Mouse (Mus musculus) spleen, adult 2 months (tissue): ENCODE results near the gene G430095P16Rik. TPM values are rescaled to one million over a fixed set of nuclear protein-coding genes. Genes with fewer than 3 reads are reported as not detected.

Experiments
- DNase-seq, 2 experiments: peaks; one replicate each; pipeline versions ENCODE4 v3.0.0 to v3.0.0-alpha.2; 2012 to 2021; ENCODE audit warnings: low spot score in 2 of 2, low read depth in 1 of 2
- H3K27ac ChIP-seq: fragments of 200-500 bp; 2 replicates; pipeline ENCODE4 v1.5.1; 2012; ENCODE audit warnings: low read length, inconsistent platforms; ENCODE audit not compliant: insufficient read depth
- H3K27me3 ChIP-seq: fragments of 200-500 bp; 2 replicates; pipeline ENCODE4 v1.6.1; 2012; ENCODE audit warnings: mild to moderate bottlenecking, moderate library complexity, low read length, inconsistent platforms; ENCODE audit not compliant: control insufficient read depth, insufficient read depth
- H3K36me3 ChIP-seq: fragments of 200-500 bp; 2 replicates; pipeline ENCODE4 v1.6.1; 2012; ENCODE audit warnings: mild to moderate bottlenecking, low read length, inconsistent platforms; ENCODE audit not compliant: control insufficient read depth, insufficient read depth
- H3K4me1 ChIP-seq: fragments of 200-500 bp; 2 replicates; pipeline ENCODE4 v1.6.1; 2011; ENCODE audit warnings: inconsistent platforms; ENCODE audit not compliant: control insufficient read depth, insufficient read depth, insufficient read length
- H3K4me3 ChIP-seq: fragments of 200-500 bp; 2 replicates; pipeline ENCODE4 v1.5.1; 2011; ENCODE audit warnings: mild to moderate bottlenecking, inconsistent platforms; ENCODE audit not compliant: insufficient read depth, insufficient read length; ENCODE audit errors: extremely low read depth
- CTCF ChIP-seq: fragments of 200-500 bp; IDR thresholded peaks from 2 replicates; pipeline ENCODE4 v1.5.1; 2011; ENCODE audit warnings: mild to moderate bottlenecking, inconsistent platforms; ENCODE audit not compliant: insufficient read depth, insufficient read length, insufficient replicate concordance; ENCODE audit errors: extremely low read depth
- POLR2A ChIP-seq: fragments of 200-500 bp; IDR thresholded peaks from 2 replicates; pipeline ENCODE4 v1.6.1; 2011; ENCODE audit warnings: low read depth, low read length, inconsistent platforms
- WGBS: fragments of 180-500 bp; shearing (Covaris S2); methylation state at CpG from one replicate; pipeline ENCODE4 v1.1.7; 2018; 5-methylcytosine and 5-hydroxymethylcytosine counted together
- polyA plus RNA-seq: library from polyadenylated mRNA; depleted of rRNA; stranded (reverse); fragments of >200 nt; gene quantifications from 2 replicates; pipeline ENCODE4 v1.2.3, GENCODE M21; 2012

G430095P16Rik gene
- polyA plus RNA-seq, 1 experiment: 4.5 TPM

- Histone ChIP-seq H3K4me3 (no peak overlapping the region), H3K27ac (no peak overlapping the region), H3K36me3 (no peaks in the 10 kb centered on the region), H3K4me1 (peaks cover 4% of the 10 kb centered on the region; the same call in 1 of the 2 replicates), H3K27me3 (no peaks in the 10 kb centered on the region)
- DNase-seq: no peak
- TF ChIP-seq POLR2A (no peak), CTCF (no peak)
- WGBS: 71% methylated on average over 2 of the region's 2 CpGs
Measured at GRCm38 (mm10) chr8:84735597-84735996, 12.8 kb downstream of the G430095P16Rik start.

GRCm38 (mm10) chr8:84736521-84736920 is 13.7 kb downstream of the G430095P16Rik start:
- WGBS: 86% methylated on average over 4 of the region's 4 CpGs
- Histone ChIP-seq H3K4me3 (no peak overlapping the region), H3K4me1 (peaks cover 4% of the 10 kb centered on the region; the same call in 1 of the 2 replicates), H3K36me3 (no peaks in the 10 kb centered on the region), H3K27ac (no peak overlapping the region), H3K27me3 (no peaks in the 10 kb centered on the region)
- no peak for TF ChIP-seq POLR2A
- DNase-seq: no peak

- 3% methylated on average over 16 of the region's 16 CpGs for WGBS
- peak; percentile 63 to 79 for DNase-seq
- peak; percentile 99 for TF ChIP-seq CTCF
- TF ChIP-seq POLR2A: no peak
- Histone ChIP-seq H3K27ac (peak overlapping the region; percentile 4; the same call in 1 of the 2 replicates), H3K36me3 (no peaks in the 10 kb centered on the region), H3K4me3 (peak overlapping the region; percentile 34; the same call in 1 of the 2 replicates), H3K27me3 (no peaks in the 10 kb centered on the region), H3K4me1 (peaks cover 4% of the 10 kb centered on the region; the same call in 1 of the 2 replicates)
Measured at GRCm38 (mm10) chr8:84737608-84738007, 14.8 kb downstream of the G430095P16Rik start.

- H3K27me3 ChIP-seq: no peaks in the 10 kb centered on the region
- no peaks in the 10 kb centered on the region for H3K36me3 ChIP-seq
- H3K4me3 ChIP-seq: no peak overlapping the region
- no peak for DNase-seq
- H3K4me1 ChIP-seq: peaks cover 4% of the 10 kb centered on the region; the same call in 1 of the 2 replicates
- no peak for TF ChIP-seq CTCF
- TF ChIP-seq POLR2A: no peak
- 66% methylated on average over 10 of the region's 10 CpGs for WGBS
- no peak overlapping the region for H3K27ac ChIP-seq
Measured at GRCm38 (mm10) chr8:84738266-84738665, 15.5 kb downstream of the G430095P16Rik start.

- Histone ChIP-seq H3K4me3 (no peak overlapping the region), H3K4me1 (peaks cover 4% of the 10 kb centered on the region; the same call in 1 of the 2 replicates), H3K27me3 (no peaks in the 10 kb centered on the region), H3K27ac (no peak overlapping the region), H3K36me3 (no peaks in the 10 kb centered on the region)
- TF ChIP-seq CTCF (no peak), POLR2A (no peak)
- DNase-seq: no peak
- WGBS: 86% methylated on average over 10 of the region's 10 CpGs
Measured at GRCm38 (mm10) chr8:84738715-84739400, 16.1 kb downstream of the G430095P16Rik start.

GRCm38 (mm10) chr8:84739401-84739742 is 16.6 kb downstream of the G430095P16Rik start:
- Histone ChIP-seq H3K4me3 (no peak overlapping the region), H3K27me3 (no peaks in the 10 kb centered on the region), H3K27ac (no peak overlapping the region), H3K4me1 (peaks cover 4% of the 10 kb centered on the region; the same call in 1 of the 2 replicates), H3K36me3 (no peaks in the 10 kb centered on the region)
- WGBS: 25% methylated on average over 1 of the region's 1 CpGs
- DNase-seq: no peak
- TF ChIP-seq POLR2A (no peak), CTCF (no peak)

- TF ChIP-seq CTCF (no peak), POLR2A (no peak)
- Histone ChIP-seq H3K27me3 (no peaks in the 10 kb centered on the region), H3K4me3 (no peak overlapping the region), H3K36me3 (no peaks in the 10 kb centered on the region), H3K4me1 (peaks cover 11% of the 10 kb centered on the region; the same call in 1 of the 2 replicates), H3K27ac (no peak overlapping the region)
- 89% methylated on average over 13 of the region's 13 CpGs for WGBS
- no peak for DNase-seq
Measured at GRCm38 (mm10) chr8:84740895-84741843, 18.4 kb downstream of the G430095P16Rik start.
